Mouse (Mus musculus) B cell, adult 67 days (primary cell): ENCODE measurements around the gene Crybb3. TPM values are rescaled to one million over a fixed set of nuclear protein-coding genes. Genes with fewer than 3 reads are reported as not detected.

Experiments
- total RNA-seq, 2 experiments: library from RNA; stranded (reverse); gene quantifications; 4 replicates each; pipeline ENCODE4 v1.2.4; 2023

The Crybb3 gene
- total RNA-seq: not detected

DNA sequence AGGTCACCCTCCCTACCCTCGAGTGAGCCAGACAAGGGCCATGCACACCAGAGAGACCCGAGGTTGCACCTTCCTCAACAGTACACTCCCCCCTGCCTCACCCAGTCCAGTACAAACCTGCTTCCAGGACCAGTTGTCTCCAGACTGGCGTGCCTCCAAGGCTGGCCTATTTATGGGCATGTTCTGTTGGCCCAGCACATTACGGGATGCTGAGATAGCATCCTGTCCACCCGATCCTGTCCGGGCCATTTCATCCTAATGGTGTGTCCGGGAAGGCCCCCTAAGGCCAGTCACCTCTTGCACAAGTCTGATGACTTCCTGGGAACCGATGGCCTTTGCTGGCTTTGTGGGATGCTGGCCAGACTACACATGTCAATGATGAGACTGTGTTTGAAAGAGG is at the start of gene Crybb3:
Crybb3 (minus strand) TSS at position 146 of the 400 bp plus-strand sequence.

DNA sequence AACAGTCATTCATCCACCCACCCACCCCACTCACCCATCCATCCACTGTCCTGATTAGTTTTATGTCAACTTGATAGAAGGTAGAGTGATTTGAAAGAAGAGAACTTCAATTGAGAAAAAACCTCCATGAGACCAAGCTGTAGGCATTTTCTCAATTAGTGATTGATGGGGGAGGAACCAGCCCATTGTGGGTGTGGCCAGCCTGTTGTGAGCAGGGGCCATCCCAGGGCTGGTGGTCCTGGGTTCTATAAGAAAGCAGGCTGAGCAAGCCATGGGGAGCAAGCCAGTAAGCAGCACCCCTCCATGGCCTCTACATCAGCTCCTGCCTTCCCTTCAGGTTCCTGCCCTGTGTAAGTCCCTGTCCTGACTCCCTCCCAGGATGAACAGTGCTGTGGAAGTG is 11.4 kb downstream of the Crybb3 start, which contains the start of gene Crybb2:
Crybb2 (minus strand) TSS at position 101 of the 400 bp plus-strand sequence.

Other genes starting within 250 kb of the Crybb3 start
- under 1 TPM; 0.68 to 0.90 TPM for gene Myo18b, start 185.2 kb downstream of the Crybb3 start, total RNA-seq
- gene Grk3, start 65.8 kb downstream of the Crybb3 start, total RNA-seq: 10 to 100 TPM; 32.2 to 39.1 TPM
- gene Crybb2, start 11.5 kb downstream of the Crybb3 start, total RNA-seq: not detected
- under 1 TPM; 0.67 to 0.77 TPM for gene 2900026A02Rik, start 139.7 kb upstream of the Crybb3 start, total RNA-seq
- not detected for gene Tmem211, start 145.3 kb upstream of the Crybb3 start, total RNA-seq
- not detected for gene Sgsm1, start 229.2 kb upstream of the Crybb3 start, total RNA-seq